Mouse (Mus musculus) lung, embryonic 16.5 days (tissue): ENCODE results near the gene Slc25a43. TPM values are rescaled to one million over a fixed set of nuclear protein-coding genes. Genes with fewer than 3 reads are reported as not detected.

Experiments used
- ATAC-seq: fragments of 200-750 bp; cut with Nextera tagmentation; 2 replicates; pipeline ENCODE4 v1.8.0; 2017; ENCODE audit warnings: low read depth, mild to moderate bottlenecking, moderate library complexity
- H3K27ac ChIP-seq: fragments of 300-500 bp; sonication (generic); 2 replicates; pipeline ENCODE4 v1.5.1; 2014; ENCODE audit warnings: mild to moderate bottlenecking, control low read depth, low read length
- H3K27me3 ChIP-seq: fragments of 300-500 bp; sonication (generic); 2 replicates; pipeline ENCODE4 v1.6.1; 2014; ENCODE audit warnings: low read depth, low read length, mixed read lengths; ENCODE audit not compliant: control insufficient read depth, insufficient read depth
- H3K36me3 ChIP-seq: fragments of 300-500 bp; sonication (generic); 2 replicates; pipeline ENCODE4 v1.6.1; 2014; ENCODE audit warnings: low read length; ENCODE audit not compliant: control insufficient read depth, insufficient read depth
- H3K4me1 ChIP-seq: fragments of 300-500 bp; sonication (generic); replicated peaks from 2 replicates; pipeline ENCODE4 v1.6.1; 2014; ENCODE audit warnings: low read length, mixed read lengths; ENCODE audit not compliant: control insufficient read depth, insufficient read depth
- H3K4me2 ChIP-seq: fragments of 300-500 bp; sonication (generic); 2 replicates; pipeline ENCODE4 v1.6.1; 2014; ENCODE audit warnings: low read depth, low read length, control low read depth
- H3K4me3 ChIP-seq: fragments of 300-500 bp; sonication (generic); 2 replicates; pipeline ENCODE4 v1.5.1; 2014; ENCODE audit warnings: mild to moderate bottlenecking, low read length, control low read depth
- H3K9ac ChIP-seq: fragments of 300-500 bp; sonication (generic); 2 replicates; pipeline ENCODE4 v1.6.1; 2014; ENCODE audit warnings: low read length, control low read depth
- H3K9me3 ChIP-seq: fragments of 300-500 bp; sonication (generic); 2 replicates; pipeline ENCODE4 v1.6.1; 2016; ENCODE audit warnings: low read length; ENCODE audit not compliant: control insufficient read depth
- WGBS: fragments of 180-500 bp; shearing (Covaris S2); extraction: QIAGEN DNeasy Blood & Tissue Kit; methylation state at CpG from one replicate; pipeline ENCODE4 v1.1.7; 2014; 5-methylcytosine and 5-hydroxymethylcytosine counted together
- polyA plus RNA-seq: library from polyadenylated mRNA; unstranded; fragments of >200 nt; fragmentation: Nextera tagmentation; extraction: Ambion mirVana; gene quantifications from 2 replicates; pipeline ENCODE4 v1.2.1, GENCODE M21; 2015

The Slc25a43 gene
- polyA plus RNA-seq, 1 experiment from 2014 or later, result 2.3 TPM

DNA sequence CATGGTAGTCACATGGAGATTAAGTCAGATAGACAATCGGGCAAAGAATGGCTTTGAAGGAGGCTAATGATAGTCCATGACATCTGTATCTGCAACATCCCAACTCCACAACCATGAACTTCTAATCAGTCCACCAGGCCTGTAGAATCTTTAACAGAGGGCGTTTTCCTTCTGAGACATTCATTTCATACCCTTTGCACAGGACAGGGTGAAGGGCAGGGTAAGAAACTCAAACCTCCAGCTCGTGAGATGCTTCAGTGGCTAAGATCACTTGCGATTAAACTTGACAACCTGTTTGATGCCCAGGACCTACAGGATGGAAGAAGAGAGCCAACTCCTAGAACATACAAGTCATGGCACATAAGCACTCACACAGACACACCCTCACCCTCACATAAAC, 71.6 kb downstream of the Slc25a43 start:
- Histone ChIP-seq H3K4me2 (no peak overlapping the region), H3K9me3 (no peaks in the 10 kb centered on the region), H3K4me1 (0 out of 2 replicates have a peak, but pooled peaks cover 3% of the 10 kb centered on the region), H3K27me3 (no peaks in the 10 kb centered on the region), H3K27ac (no peak overlapping the region), H3K9ac (no peak overlapping the region), H3K36me3 (no peaks in the 10 kb centered on the region), H3K4me3 (no peak overlapping the region)
- ATAC-seq, result no peak
- WGBS, result 78% methylated on average over 4 of the region's 4 CpGs

DNA sequence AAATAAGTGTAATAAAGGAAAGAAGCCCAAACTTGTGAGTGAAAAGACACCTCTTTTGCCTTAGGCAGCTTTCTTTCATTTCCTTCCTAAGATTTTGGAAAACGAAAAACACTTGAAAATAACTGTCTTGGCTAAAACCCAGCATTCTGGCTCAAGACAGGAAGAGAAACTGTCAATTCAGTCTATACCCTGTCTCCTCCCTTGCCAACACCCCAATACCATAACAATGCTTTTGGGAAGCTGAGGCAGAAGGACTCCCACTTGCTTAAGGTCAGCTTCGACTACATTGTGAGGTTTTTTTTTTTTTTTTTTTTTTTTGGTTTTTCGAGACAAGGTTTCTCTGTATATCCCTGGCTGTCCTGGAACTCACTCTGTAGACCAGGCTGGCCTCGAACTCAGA, 72.0 kb downstream of the Slc25a43 start:
- no peak overlapping the region for H3K9ac ChIP-seq
- WGBS, result 67% methylated on average over 2 of the region's 4 CpGs

DNA sequence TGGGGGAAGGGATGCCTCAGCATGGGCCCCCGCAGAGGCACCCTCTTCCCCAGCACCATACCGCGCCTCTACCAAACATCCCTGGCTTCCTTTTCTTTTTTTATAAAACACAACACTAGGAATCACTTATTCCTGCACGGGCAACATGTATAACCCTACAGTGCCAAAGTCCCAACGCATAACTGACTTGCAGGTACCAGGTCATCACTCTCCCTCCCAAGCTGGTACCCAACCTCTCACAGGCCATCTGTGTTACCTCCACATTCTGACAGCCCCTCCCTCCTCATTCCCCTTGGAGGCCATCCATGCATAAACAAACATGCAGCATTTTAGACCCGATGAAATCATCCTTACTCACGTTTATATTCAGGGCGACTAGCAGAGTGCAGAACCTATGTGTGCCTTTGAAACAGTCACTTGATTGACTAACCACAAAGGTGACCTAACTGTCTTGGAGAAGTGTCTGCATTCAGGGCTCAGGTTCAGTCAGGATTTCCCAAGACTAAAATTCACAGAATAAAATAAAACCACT, 73.0 kb downstream of the Slc25a43 start:
- Histone ChIP-seq H3K27me3 (no peaks in the 10 kb centered on the region), H3K4me3 (no peak overlapping the region; the same call in 1 of the 2 replicates), H3K36me3 (no peaks in the 10 kb centered on the region), H3K9me3 (no peaks in the 10 kb centered on the region), H3K27ac (no peak overlapping the region), H3K4me1 (0 out of 2 replicates have a peak, but pooled peaks cover 3% of the 10 kb centered on the region), H3K9ac (0 out of 2 replicates have a peak overlapping the region, but pooled peaks have one; percentile 7), H3K4me2 (peak overlapping the region; percentile 39; the same call in 1 of the 2 replicates)
- 31% methylated on average over 8 of the region's 8 CpGs for WGBS
- no peak for ATAC-seq

More for the DNA sequence above, 72.0 kb downstream of the Slc25a43 start:
- Histone ChIP-seq H3K9me3 (no peaks in the 10 kb centered on the region), H3K27me3 (no peaks in the 10 kb centered on the region), H3K4me1 (0 out of 2 replicates have a peak, but pooled peaks cover 3% of the 10 kb centered on the region), H3K27ac (no peak overlapping the region), H3K4me3 (no peak overlapping the region), H3K36me3 (no peaks in the 10 kb centered on the region), H3K4me2 (no peak overlapping the region)
- ATAC-seq, result no peak

DNA sequence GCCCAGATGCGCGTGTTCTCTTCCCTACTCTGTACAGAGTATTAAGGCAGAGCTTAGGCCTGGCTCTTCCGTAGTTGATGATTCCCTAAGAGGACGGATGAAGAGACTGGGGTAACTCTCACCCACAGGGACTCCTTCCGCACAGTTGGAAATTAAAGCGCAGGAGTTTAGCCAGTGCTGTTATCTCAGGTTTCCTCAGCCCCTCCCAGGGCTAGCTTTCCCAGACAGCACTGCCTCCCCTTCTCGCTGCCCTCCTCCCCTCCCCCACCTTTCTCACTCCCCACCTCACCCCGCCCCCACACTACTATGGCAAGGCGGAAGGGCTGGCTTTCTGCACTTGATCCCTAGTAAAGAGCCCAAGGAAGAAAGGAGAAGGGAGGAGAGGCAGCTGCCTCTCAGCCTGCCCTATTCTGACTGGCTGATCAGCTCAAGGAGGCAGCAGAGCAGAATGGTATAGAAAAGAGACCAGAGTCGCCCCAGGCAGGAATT, 73.5 kb downstream of the Slc25a43 start:
- Histone ChIP-seq H3K4me2 (peak overlapping the region; percentile 39), H3K27ac (peak overlapping the region; percentile 26), H3K27me3 (no peaks in the 10 kb centered on the region), H3K4me1 (0 out of 2 replicates have a peak, but pooled peaks cover 3% of the 10 kb centered on the region), H3K9ac (0 out of 2 replicates have a peak overlapping the region, but pooled peaks have one; percentile 7), H3K9me3 (no peaks in the 10 kb centered on the region), H3K36me3 (no peaks in the 10 kb centered on the region), H3K4me3 (peak overlapping the region; percentile 1)
- WGBS, result 14% methylated on average over 10 of the region's 10 CpGs
- ATAC-seq, result peak; percentile 71

DNA sequence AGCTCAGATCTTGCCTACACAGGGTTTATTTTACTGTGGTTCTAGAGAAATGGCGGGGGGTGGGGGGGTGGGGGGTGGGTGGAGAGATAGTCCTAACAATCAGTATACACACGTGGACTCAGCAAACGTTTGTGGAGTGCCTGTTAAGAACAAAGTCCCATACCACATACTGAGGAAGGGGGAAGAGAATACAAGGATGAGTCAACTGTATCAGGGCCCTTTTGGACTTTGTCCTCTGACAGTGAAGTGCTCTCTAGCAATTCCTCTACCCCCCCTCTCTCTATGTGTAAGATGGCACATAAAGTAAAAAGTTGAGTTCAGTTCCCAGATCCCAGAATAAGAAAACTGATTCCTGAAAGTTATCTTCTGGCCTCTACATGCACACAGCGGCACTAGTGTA, 76.1 kb downstream of the Slc25a43 start:
- Histone ChIP-seq H3K9me3 (no peaks in the 10 kb centered on the region), H3K4me1 (0 out of 2 replicates have a peak, but pooled peaks cover 3% of the 10 kb centered on the region), H3K9ac (no peak overlapping the region), H3K4me2 (no peak overlapping the region), H3K36me3 (no peaks in the 10 kb centered on the region), H3K27me3 (no peaks in the 10 kb centered on the region), H3K27ac (no peak overlapping the region), H3K4me3 (no peak overlapping the region)
- ATAC-seq, result no peak
- 51% methylated on average over 4 of the region's 4 CpGs for WGBS

DNA sequence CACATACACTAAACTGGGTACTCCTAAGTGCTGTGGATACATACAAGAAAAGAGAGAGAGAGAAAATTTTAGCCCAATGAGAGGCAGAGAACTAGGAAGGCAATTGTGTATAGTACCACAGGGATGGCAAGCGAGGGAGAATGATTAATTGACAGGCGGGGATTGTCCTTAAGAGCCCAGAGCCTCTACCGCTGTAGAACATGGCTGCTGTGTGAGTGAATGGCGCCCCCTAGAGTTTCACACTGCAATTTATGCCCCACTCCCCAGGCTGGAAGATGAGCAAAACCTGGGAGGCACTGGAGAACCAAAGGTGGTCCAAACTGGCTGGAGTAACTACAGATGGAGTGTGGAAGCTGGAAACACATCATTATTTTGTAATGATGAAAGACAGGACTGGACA, 76.7 kb downstream of the Slc25a43 start:
- no peak overlapping the region for H3K4me2 ChIP-seq
- no peak overlapping the region for H3K27ac ChIP-seq
- ATAC-seq, result peak; percentile 45; the same call in 1 of the 2 replicates

DNA sequence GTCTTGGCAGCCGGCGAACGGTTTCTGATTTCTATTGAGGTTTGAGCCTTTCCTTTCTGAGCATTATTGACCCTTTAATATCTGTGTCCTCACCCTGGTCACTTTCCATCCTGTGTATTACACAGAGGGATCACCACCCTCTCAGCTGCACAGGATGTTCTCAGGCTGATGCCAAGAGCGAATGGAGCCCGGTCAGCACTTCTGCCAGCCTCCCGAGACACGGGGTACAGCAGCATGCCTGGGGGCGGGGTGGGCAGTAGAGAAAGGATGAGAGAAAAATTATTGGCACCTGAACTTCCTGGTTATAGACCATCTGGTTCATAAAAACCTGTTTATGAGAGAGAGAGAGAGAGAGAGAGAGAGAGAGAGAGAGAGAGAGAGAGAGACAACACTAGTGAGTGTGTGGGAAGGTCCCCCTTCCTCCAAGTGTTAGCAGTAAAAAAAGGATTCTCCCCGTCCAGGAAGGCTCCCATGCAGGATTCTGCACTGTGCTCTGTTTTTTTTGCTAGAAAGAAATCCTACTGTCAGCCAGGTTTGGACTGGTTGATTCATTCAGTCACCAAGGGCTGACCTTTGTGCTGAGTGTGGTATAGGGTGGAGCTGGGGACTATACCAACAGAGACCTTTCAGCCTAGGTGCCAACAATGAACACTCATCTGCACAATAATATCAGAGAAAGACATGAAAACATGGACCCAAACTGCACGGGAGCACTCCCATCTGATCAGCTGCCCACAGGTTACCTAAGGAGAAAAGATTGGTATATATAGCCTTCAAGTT, 80.7 kb downstream of the Slc25a43 start:
- WGBS, result 83% methylated on average over 10 of the region's 10 CpGs
- Histone ChIP-seq H3K36me3 (no peaks in the 10 kb centered on the region), H3K27me3 (no peaks in the 10 kb centered on the region), H3K4me3 (no peak overlapping the region), H3K4me2 (no peak overlapping the region), H3K9ac (no peak overlapping the region), H3K27ac (no peak overlapping the region), H3K9me3 (no peaks in the 10 kb centered on the region), H3K4me1 (no peaks in the 10 kb centered on the region)
- ATAC-seq, result no peak

More for the DNA sequence above, 76.7 kb downstream of the Slc25a43 start:
- Histone ChIP-seq H3K4me1 (0 out of 2 replicates have a peak, but pooled peaks cover 3% of the 10 kb centered on the region), H3K4me3 (no peak overlapping the region), H3K27me3 (no peaks in the 10 kb centered on the region), H3K36me3 (no peaks in the 10 kb centered on the region), H3K9me3 (no peaks in the 10 kb centered on the region), H3K9ac (no peak overlapping the region)
- WGBS, result 10% methylated on average over 4 of the region's 4 CpGs

DNA sequence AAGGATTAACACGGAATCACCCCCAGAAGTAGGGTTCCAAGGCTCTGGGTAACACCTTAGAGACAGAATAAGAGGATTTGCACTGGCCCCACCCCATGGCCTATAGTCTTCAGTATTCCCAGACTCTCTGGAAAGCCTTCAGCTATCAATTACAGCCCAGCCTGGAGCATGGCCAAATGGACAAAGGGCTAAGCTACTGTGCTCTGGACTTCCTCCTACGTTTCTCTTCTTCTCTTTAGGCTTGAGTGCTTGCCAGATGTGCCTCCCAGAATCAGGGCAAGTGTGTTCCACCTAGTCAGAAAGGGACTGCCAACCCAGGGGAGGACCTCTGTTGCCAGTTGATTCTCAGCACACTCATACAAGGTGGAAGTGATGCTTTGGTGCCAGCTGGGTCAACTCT, 81.6 kb downstream of the Slc25a43 start:
- Histone ChIP-seq H3K27me3 (no peaks in the 10 kb centered on the region), H3K9ac (no peak overlapping the region), H3K4me3 (no peak overlapping the region), H3K4me2 (no peak overlapping the region), H3K36me3 (no peaks in the 10 kb centered on the region), H3K4me1 (no peaks in the 10 kb centered on the region), H3K27ac (no peak overlapping the region), H3K9me3 (no peaks in the 10 kb centered on the region)
- 38% methylated on average over 2 of the region's 2 CpGs for WGBS
- no peak for ATAC-seq
